Mouse (Mus musculus): Measurements from ENCODE around the gene Ifngr2. TPM values are rescaled to one million over a fixed set of nuclear protein-coding genes. Genes with fewer than 3 reads are reported as not detected.
A peak's percentile ranks its signal among the peaks of the same experiment; 100 is the strongest.

Gene Ifngr2
- polyA plus RNA-seq, 1 experiment = 18.7 TPM

- no peak overlapping the region for H3ac ChIP-seq (ENCODE audit: control insufficient read depth, insufficient read length)
- H3K4me2 ChIP-seq (ENCODE audit: low read depth) = no peak overlapping the region
- no peaks in the 10 kb centered on the region for H3K36me3 ChIP-seq (ENCODE audit: control insufficient read depth, insufficient read depth)
- no peak for TF ChIP-seq MYOD1 (IDR thresholded peaks at IDR 0.05; ENCODE audit: control insufficient read depth in 1 of 3, insufficient read length in 2 of 3, low read depth in 2 of 3)
- TF ChIP-seq E2F4 (IDR thresholded peaks at IDR 0.05; ENCODE audit: insufficient read depth) = no peak
- no peak for TF ChIP-seq REST (IDR thresholded peaks at IDR 0.05; ENCODE audit: insufficient read depth, insufficient read length)
- no peak for TF ChIP-seq USF1 (IDR thresholded peaks at IDR 0.05; ENCODE audit: low read depth)
- no peak for TF ChIP-seq MYOG (IDR thresholded peaks at IDR 0.05; ENCODE audit: control insufficient read depth in 1 of 3, insufficient read depth in 1 of 3, insufficient read length in 2 of 3, low read depth in 2 of 3)
- TF ChIP-seq POLR2A (IDR thresholded peaks at IDR 0.05; ENCODE audit: insufficient read length, low read depth) = no peak
- TF ChIP-seq POLR2AphosphoS2 (IDR thresholded peaks at IDR 0.05; ENCODE audit: insufficient read length, low read depth) = no peak
- TF ChIP-seq TCF12 (IDR thresholded peaks at IDR 0.05; ENCODE audit: insufficient read depth, poor library complexity, severe bottlenecking) = no peak
- no peak for TF ChIP-seq CEBPB (IDR thresholded peaks at IDR 0.05; ENCODE audit: insufficient read depth, poor library complexity, severe bottlenecking)
- no peak for TF ChIP-seq TCF3 (IDR thresholded peaks at IDR 0.05; ENCODE audit: insufficient read length, low read depth)
- TF ChIP-seq SRF (IDR thresholded peaks at IDR 0.05; ENCODE audit: control insufficient read depth, insufficient read length, low read depth) = no peak
- TF ChIP-seq MAX (IDR thresholded peaks at IDR 0.05; ENCODE audit: low read depth) = no peak
- no peak overlapping the region for H3K4me3 ChIP-seq
- H3K27me3 ChIP-seq (ENCODE audit: control insufficient read depth, insufficient read depth, insufficient read length) = no peaks in the 10 kb centered on the region
- H3K79me2 ChIP-seq (ENCODE audit: control insufficient read depth, insufficient read depth) = no peaks in the 10 kb centered on the region
Observed at GRCm38 (mm10) chr16:91595076-91595475, 48.2 kb downstream of the Ifngr2 start.

- Histone ChIP-seq H3K36me3 (ENCODE audit: control insufficient read depth, insufficient read depth) (no peaks in the 10 kb centered on the region), H3K4me2 (ENCODE audit: low read depth) (peak overlapping the region; percentile 90), H3K4me3 (peak overlapping the region; percentile 31), H3ac (ENCODE audit: control insufficient read depth, insufficient read length) (no peak overlapping the region), H3K27me3 (ENCODE audit: control insufficient read depth, insufficient read depth, insufficient read length) (peaks cover 4% of the 10 kb centered on the region), H3K79me2 (ENCODE audit: control insufficient read depth, insufficient read depth) (no peaks in the 10 kb centered on the region)
- TF ChIP-seq CEBPB (IDR thresholded peaks at IDR 0.05; ENCODE audit: insufficient read depth, poor library complexity, severe bottlenecking) (no peak), MYOD1 (IDR thresholded peaks at IDR 0.05; ENCODE audit: control insufficient read depth in 1 of 3, insufficient read length in 2 of 3, low read depth in 2 of 3) (no peak), E2F4 (IDR thresholded peaks at IDR 0.05; ENCODE audit: insufficient read depth) (no peak), POLR2AphosphoS2 (IDR thresholded peaks at IDR 0.05; ENCODE audit: insufficient read length, low read depth) (no peak), MYOG (IDR thresholded peaks at IDR 0.05; ENCODE audit: control insufficient read depth in 1 of 3, insufficient read depth in 1 of 3, insufficient read length in 2 of 3, low read depth in 2 of 3) (no peak), TCF12 (IDR thresholded peaks at IDR 0.05; ENCODE audit: insufficient read depth, poor library complexity, severe bottlenecking) (no peak), POLR2A (IDR thresholded peaks at IDR 0.05; ENCODE audit: insufficient read length, low read depth) (no peak), REST (IDR thresholded peaks at IDR 0.05; ENCODE audit: insufficient read depth, insufficient read length) (no peak), TCF3 (IDR thresholded peaks at IDR 0.05; ENCODE audit: insufficient read length, low read depth) (no peak)
Observed at GRCm38 (mm10) chr16:91596397-91596778, 49.5 kb downstream of the Ifngr2 start.

- Histone ChIP-seq H3ac (ENCODE audit: control insufficient read depth, insufficient read length) (peak overlapping the region; percentile 87), H3K36me3 (ENCODE audit: control insufficient read depth, insufficient read depth) (no peaks in the 10 kb centered on the region), H3K4me3 (peak overlapping the region; percentile 31), H3K4me2 (ENCODE audit: low read depth) (peak overlapping the region; percentile 90), H3K27me3 (ENCODE audit: control insufficient read depth, insufficient read depth, insufficient read length) (peaks cover 7% of the 10 kb centered on the region), H3K79me2 (ENCODE audit: control insufficient read depth, insufficient read depth) (no peaks in the 10 kb centered on the region)
- TF ChIP-seq POLR2A (IDR thresholded peaks at IDR 0.05; ENCODE audit: insufficient read length, low read depth) = peak; percentile 81
- no peak for TF ChIP-seq MYOG (IDR thresholded peaks at IDR 0.05; ENCODE audit: control insufficient read depth in 1 of 3, insufficient read depth in 1 of 3, insufficient read length in 2 of 3, low read depth in 2 of 3)
Observed at GRCm38 (mm10) chr16:91596779-91597671, 50.2 kb downstream of the Ifngr2 start.

GRCm38 (mm10) chr16:91597672-91598010 is 50.8 kb downstream of the Ifngr2 start, which contains the start of gene Tmem50b:
TSS of gene Tmem50b (minus strand) at chr16:91597800.
- Histone ChIP-seq H3K4me3 (peak within 1 kb of the TSS; percentile 31), H3ac (ENCODE audit: control insufficient read depth, insufficient read length) (peak within 1 kb of the TSS; percentile 87), H3K4me2 (ENCODE audit: low read depth) (peak within 1 kb of the TSS; percentile 90), H3K36me3 (ENCODE audit: control insufficient read depth, insufficient read depth) (no peaks in the 10 kb centered on the region), H3K79me2 (ENCODE audit: control insufficient read depth, insufficient read depth) (no peaks in the 10 kb centered on the region), H3K27me3 (ENCODE audit: control insufficient read depth, insufficient read depth, insufficient read length) (peaks cover 7% of the 10 kb centered on the region)
- no peak for TF ChIP-seq SRF (IDR thresholded peaks at IDR 0.05; ENCODE audit: control insufficient read depth, insufficient read length, low read depth)
- peak in 1 of 3 experiments; percentile 1 for TF ChIP-seq MYOD1 (IDR thresholded peaks at IDR 0.05; ENCODE audit: control insufficient read depth in 1 of 3, insufficient read length in 2 of 3, low read depth in 2 of 3)
- no peak for TF ChIP-seq E2F4 (IDR thresholded peaks at IDR 0.05; ENCODE audit: insufficient read depth)

- Histone ChIP-seq H3K27me3 (ENCODE audit: control insufficient read depth, insufficient read depth, insufficient read length) (peaks cover 7% of the 10 kb centered on the region), H3ac (ENCODE audit: control insufficient read depth, insufficient read length) (no peak overlapping the region), H3K4me2 (ENCODE audit: low read depth) (no peak overlapping the region), H3K79me2 (ENCODE audit: control insufficient read depth, insufficient read depth) (no peaks in the 10 kb centered on the region), H3K36me3 (ENCODE audit: control insufficient read depth, insufficient read depth) (no peaks in the 10 kb centered on the region), H3K4me3 (no peak overlapping the region)
- TF ChIP-seq TCF12 (IDR thresholded peaks at IDR 0.05; ENCODE audit: insufficient read depth, poor library complexity, severe bottlenecking) (no peak), USF1 (IDR thresholded peaks at IDR 0.05; ENCODE audit: low read depth) (no peak), REST (IDR thresholded peaks at IDR 0.05; ENCODE audit: insufficient read depth, insufficient read length) (no peak), MYOD1 (IDR thresholded peaks at IDR 0.05; ENCODE audit: control insufficient read depth in 1 of 3, insufficient read length in 2 of 3, low read depth in 2 of 3) (no peak), MAX (IDR thresholded peaks at IDR 0.05; ENCODE audit: low read depth) (no peak), TCF3 (IDR thresholded peaks at IDR 0.05; ENCODE audit: insufficient read length, low read depth) (no peak), CEBPB (IDR thresholded peaks at IDR 0.05; ENCODE audit: insufficient read depth, poor library complexity, severe bottlenecking) (no peak)
Observed at GRCm38 (mm10) chr16:91599242-91599641, 52.4 kb downstream of the Ifngr2 start.

Data from myocyte (in vitro differentiated cells).